Mouse (Mus musculus) hindbrain, embryonic 14.5 days (tissue): ENCODE data around the gene Prelp. TPM values are rescaled to one million over a fixed set of nuclear protein-coding genes. Genes with fewer than 3 reads are reported as not detected.

Experiments
- ATAC-seq: fragments of 200-750 bp; cut with Nextera tagmentation; 2 replicates; pipeline ENCODE4 v1.8.0; 2017; ENCODE audit warnings: moderate number of reproducible peaks, mild to moderate bottlenecking, moderate TSS enrichment, moderate library complexity; ENCODE audit not compliant: low FRiP score
- DNase-seq: peaks from one replicate; pipeline ENCODE4 v3.0.0-alpha.2; 2015; ENCODE audit warnings: low spot score
- H3K27ac ChIP-seq: fragments of 300-500 bp; sonication (generic); 2 replicates; pipeline ENCODE4 v1.5.1; 2014; ENCODE audit warnings: mild to moderate bottlenecking, moderate library complexity
- H3K27me3 ChIP-seq: fragments of 300-500 bp; sonication (generic); 2 replicates; pipeline ENCODE4 v1.6.1; 2014; ENCODE audit warnings: mild to moderate bottlenecking, low read length, mixed read lengths; ENCODE audit not compliant: control insufficient read depth, insufficient read depth
- H3K36me3 ChIP-seq: fragments of 300-500 bp; sonication (generic); replicated peaks from 2 replicates; pipeline ENCODE4 v1.6.1; 2014; ENCODE audit not compliant: control insufficient read depth, insufficient read depth
- H3K4me1 ChIP-seq: fragments of 300-500 bp; sonication (generic); replicated peaks from 2 replicates; pipeline ENCODE4 v1.6.1; 2014; ENCODE audit warnings: antibody characterized with exemption, low read length, mixed read lengths; ENCODE audit not compliant: control insufficient read depth, insufficient read depth
- H3K4me2 ChIP-seq: fragments of 300-500 bp; sonication (generic); replicated peaks from 2 replicates; pipeline ENCODE4 v1.6.1; 2014; ENCODE audit warnings: mild to moderate bottlenecking, moderate library complexity
- H3K4me3 ChIP-seq: fragments of 300-500 bp; sonication (generic); replicated peaks from 2 replicates; pipeline ENCODE4 v1.5.1; 2014; ENCODE audit warnings: mild to moderate bottlenecking, low read length
- H3K9ac ChIP-seq: fragments of 300-500 bp; sonication (generic); 2 replicates; pipeline ENCODE4 v1.6.1; 2014
- H3K9me3 ChIP-seq: fragments of 300-500 bp; sonication (generic); 2 replicates; pipeline ENCODE4 v1.6.1; 2016; ENCODE audit warnings: low read length; ENCODE audit not compliant: control insufficient read depth
- WGBS: fragments of 180-500 bp; shearing (Covaris S2); extraction: QIAGEN DNeasy Blood & Tissue Kit; methylation state at CpG from one replicate; pipeline ENCODE4 v1.1.7; 2014; 5-methylcytosine and 5-hydroxymethylcytosine counted together
- polyA plus RNA-seq: library from polyadenylated mRNA; unstranded; fragments of >200 nt; fragmentation: Nextera tagmentation; extraction: Ambion mirVana; gene quantifications from 2 replicates; pipeline ENCODE4 v1.2.1, GENCODE M21; 2014

Gene Prelp
- polyA plus RNA-seq, 1 experiment from 2014 or later: 15.6 TPM

GRCm38 (mm10) chr1:133878825-133879423, 42.3 kb downstream of the Prelp start:
- DNase-seq (no peak), ATAC-seq (no peak)
- Histone ChIP-seq H3K4me2 (no peak overlapping the region), H3K9ac (no peak overlapping the region), H3K27ac (no peak overlapping the region), H3K4me3 (no peak overlapping the region), H3K4me1 (peaks cover 11% of the 10 kb centered on the region), H3K9me3 (no peaks in the 10 kb centered on the region), H3K27me3 (no peaks in the 10 kb centered on the region), H3K36me3 (no peaks in the 10 kb centered on the region)
- 65% methylated on average over 12 of the region's 12 CpGs for WGBS

GRCm38 (mm10) chr1:133876936-133877335, 44.3 kb downstream of the Prelp start:
- DNase-seq: no peak
- H3K4me2 ChIP-seq: no peak overlapping the region
- no peak for ATAC-seq
- no peak overlapping the region for H3K9ac ChIP-seq
- no peak overlapping the region for H3K27ac ChIP-seq
- WGBS: 78% methylated on average over 7 of the region's 7 CpGs
- no peaks in the 10 kb centered on the region for H3K36me3 ChIP-seq
- no peaks in the 10 kb centered on the region for H3K27me3 ChIP-seq
- H3K9me3 ChIP-seq: no peaks in the 10 kb centered on the region
- peaks cover 5% of the 10 kb centered on the region for H3K4me1 ChIP-seq
- no peak overlapping the region for H3K4me3 ChIP-seq

GRCm38 (mm10) chr1:133873086-133873813, 48.0 kb downstream of the Prelp start:
- H3K4me2 ChIP-seq: no peak overlapping the region
- no peaks in the 10 kb centered on the region for H3K36me3 ChIP-seq
- no peak for DNase-seq
- no peaks in the 10 kb centered on the region for H3K9me3 ChIP-seq
- no peak overlapping the region for H3K4me3 ChIP-seq
- H3K27ac ChIP-seq: no peak overlapping the region
- WGBS: 83% methylated on average over 6 of the region's 6 CpGs
- no peak overlapping the region for H3K9ac ChIP-seq
- no peak for ATAC-seq
- H3K27me3 ChIP-seq: no peaks in the 10 kb centered on the region
- H3K4me1 ChIP-seq: 0 out of 2 replicates have a peak, but pooled peaks cover 4% of the 10 kb centered on the region

GRCm38 (mm10) chr1:133871241-133871640, 50.0 kb downstream of the Prelp start:
- Histone ChIP-seq H3K9me3 (no peaks in the 10 kb centered on the region), H3K4me2 (no peak overlapping the region), H3K9ac (no peak overlapping the region), H3K27ac (no peak overlapping the region), H3K4me3 (no peak overlapping the region), H3K36me3 (no peaks in the 10 kb centered on the region), H3K27me3 (no peaks in the 10 kb centered on the region), H3K4me1 (0 out of 2 replicates have a peak, but pooled peaks cover 4% of the 10 kb centered on the region)
- ATAC-seq: no peak
- WGBS: 71% methylated on average over 10 of the region's 10 CpGs
- no peak for DNase-seq

GRCm38 (mm10) chr1:133869221-133869620, 52.0 kb downstream of the Prelp start:
- 54% methylated on average over 2 of the region's 2 CpGs for WGBS
- Histone ChIP-seq H3K4me2 (no peak overlapping the region), H3K9me3 (no peaks in the 10 kb centered on the region; the same call in 1 of the 2 replicates), H3K27ac (no peak overlapping the region), H3K9ac (no peak overlapping the region), H3K27me3 (no peaks in the 10 kb centered on the region), H3K36me3 (no peaks in the 10 kb centered on the region), H3K4me3 (no peak overlapping the region), H3K4me1 (0 out of 2 replicates have a peak, but pooled peaks cover 4% of the 10 kb centered on the region)
- ATAC-seq (no peak), DNase-seq (no peak)

GRCm38 (mm10) chr1:133863257-133863997, 57.8 kb downstream of the Prelp start:
- H3K9me3 ChIP-seq: no peaks in the 10 kb centered on the region; the same call in 1 of the 2 replicates
- no peak overlapping the region for H3K4me3 ChIP-seq
- DNase-seq (no peak), ATAC-seq (peak; percentile 24; the same call in 1 of the 2 replicates)
- H3K27ac ChIP-seq: peak overlapping the region; percentile 48; the same call in 1 of the 2 replicates
- H3K4me2 ChIP-seq: no peak overlapping the region
- no peaks in the 10 kb centered on the region for H3K36me3 ChIP-seq
- H3K9ac ChIP-seq: no peak overlapping the region
- H3K4me1 ChIP-seq: 0 out of 2 replicates have a peak, but pooled peaks cover 12% of the 10 kb centered on the region
- H3K27me3 ChIP-seq: no peaks in the 10 kb centered on the region
- WGBS: 34% methylated on average over 10 of the region's 10 CpGs

GRCm38 (mm10) chr1:133861028-133861427, 60.2 kb downstream of the Prelp start:
- Histone ChIP-seq H3K4me3 (no peak overlapping the region), H3K9me3 (no peaks in the 10 kb centered on the region; the same call in 1 of the 2 replicates), H3K4me2 (no peak overlapping the region), H3K36me3 (no peaks in the 10 kb centered on the region), H3K9ac (no peak overlapping the region), H3K27me3 (no peaks in the 10 kb centered on the region), H3K27ac (no peak overlapping the region), H3K4me1 (0 out of 2 replicates have a peak, but pooled peaks cover 12% of the 10 kb centered on the region)
- 76% methylated on average over 5 of the region's 5 CpGs for WGBS
- ATAC-seq: no peak
- DNase-seq: no peak
